Mouse (Mus musculus) small intestine, adult 2 months (tissue): ENCODE measurements around the gene Txn2. TPM values are rescaled to one million over a fixed set of nuclear protein-coding genes. Genes with fewer than 3 reads are reported as not detected.

Experiments
- H3K27ac ChIP-seq: fragments of 200-500 bp; 2 replicates; pipeline ENCODE4 v1.5.1; 2012; ENCODE audit warnings: low read depth, low read length, control low read depth, inconsistent platforms; ENCODE audit not compliant: insufficient read depth
- H3K27me3 ChIP-seq: fragments of 200-500 bp; 2 replicates; pipeline ENCODE4 v1.6.1; 2012; ENCODE audit warnings: mild to moderate bottlenecking, moderate library complexity, low read length, inconsistent platforms; ENCODE audit not compliant: control insufficient read depth, insufficient read depth
- H3K36me3 ChIP-seq: fragments of 200-500 bp; 2 replicates; pipeline ENCODE4 v1.6.1; 2012; ENCODE audit warnings: mild to moderate bottlenecking, low read length, control low read depth, inconsistent platforms; ENCODE audit not compliant: control insufficient read depth, insufficient read depth
- H3K4me1 ChIP-seq: fragments of 200-500 bp; 2 replicates; pipeline ENCODE4 v1.6.1; 2012; ENCODE audit warnings: low read length, inconsistent platforms, mixed read lengths; ENCODE audit not compliant: control insufficient read depth, insufficient read depth, insufficient read length
- H3K4me3 ChIP-seq: fragments of 200-500 bp; 2 replicates; pipeline ENCODE4 v1.5.1; 2012; ENCODE audit warnings: low read depth, mild to moderate bottlenecking, control low read depth, inconsistent platforms, low read length, moderate library complexity
- CTCF ChIP-seq: fragments of 200-500 bp; IDR thresholded peaks from 2 replicates; pipeline ENCODE4 v1.5.1; 2012; ENCODE audit warnings: low read depth, mild to moderate bottlenecking, control low read depth, inconsistent platforms, low read length, moderate library complexity, mixed read lengths; ENCODE audit not compliant: insufficient replicate concordance, insufficient read length; ENCODE audit errors: extremely low read depth
- POLR2A ChIP-seq: fragments of 200-500 bp; IDR thresholded peaks from 2 replicates; pipeline ENCODE4 v1.6.1; 2012; ENCODE audit warnings: low read depth, mild to moderate bottlenecking, control low read depth, inconsistent platforms, low read length, moderate library complexity
- WGBS: fragments of 180-500 bp; shearing (Covaris S2); methylation state at CpG from one replicate; pipeline ENCODE4 v1.1.7; 2018; 5-methylcytosine and 5-hydroxymethylcytosine counted together
- polyA plus RNA-seq: library from polyadenylated mRNA; depleted of rRNA; stranded (reverse); fragments of >200 nt; gene quantifications from 2 replicates; pipeline ENCODE4 v1.2.3, GENCODE M21; 2012

The Txn2 gene
- polyA plus RNA-seq, 1 experiment, result 222 TPM

DNA sequence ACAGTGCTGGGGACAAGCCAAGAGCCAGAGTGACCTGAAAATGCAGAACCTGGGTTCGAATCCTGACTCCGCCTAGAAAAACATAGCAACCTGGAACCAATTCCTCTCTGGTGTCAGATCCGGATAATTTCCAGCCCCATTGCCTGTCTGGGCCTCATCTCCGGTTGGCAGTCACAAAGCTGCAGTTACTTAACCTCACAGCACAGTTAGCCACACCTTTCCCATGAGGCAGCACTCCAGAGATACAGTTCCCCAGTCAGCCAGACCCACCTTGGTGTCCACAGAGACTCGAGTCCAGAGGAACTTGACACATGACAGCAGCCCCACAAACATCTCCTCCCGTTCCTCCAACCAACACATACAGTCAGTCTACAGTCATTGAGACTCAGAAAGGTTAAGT is 43.6 kb downstream of the Txn2 start:
- TF ChIP-seq CTCF (no peak), POLR2A (no peak)
- Histone ChIP-seq H3K4me1 (peaks cover 26% of the 10 kb centered on the region), H3K36me3 (no peaks in the 10 kb centered on the region), H3K27ac (no peak overlapping the region), H3K4me3 (no peak overlapping the region), H3K27me3 (no peaks in the 10 kb centered on the region)
- WGBS, result 58% methylated on average over 6 of the region's 6 CpGs

DNA sequence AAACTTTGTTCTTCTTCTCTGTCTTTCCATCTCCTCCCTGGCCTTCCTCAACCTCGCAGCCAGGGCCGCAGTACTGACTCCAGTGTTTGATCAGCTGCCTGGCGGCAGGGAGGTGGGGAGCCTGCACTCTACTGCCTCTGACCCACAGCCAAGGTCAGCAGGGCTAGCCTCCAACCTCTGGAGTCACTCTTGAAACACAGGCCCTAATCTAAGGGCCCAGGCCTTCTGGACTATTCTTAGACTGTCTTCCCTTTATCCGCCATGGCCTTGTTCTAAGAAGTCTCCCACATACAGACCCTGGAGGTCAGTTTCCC is 45.2 kb downstream of the Txn2 start:
- no peak for TF ChIP-seq CTCF
- no peak for TF ChIP-seq POLR2A
- 57% methylated on average over 4 of the region's 4 CpGs for WGBS
- Histone ChIP-seq H3K27me3 (no peaks in the 10 kb centered on the region), H3K36me3 (no peaks in the 10 kb centered on the region), H3K27ac (peak overlapping the region; percentile 75), H3K4me3 (no peak overlapping the region), H3K4me1 (peaks cover 28% of the 10 kb centered on the region)

DNA sequence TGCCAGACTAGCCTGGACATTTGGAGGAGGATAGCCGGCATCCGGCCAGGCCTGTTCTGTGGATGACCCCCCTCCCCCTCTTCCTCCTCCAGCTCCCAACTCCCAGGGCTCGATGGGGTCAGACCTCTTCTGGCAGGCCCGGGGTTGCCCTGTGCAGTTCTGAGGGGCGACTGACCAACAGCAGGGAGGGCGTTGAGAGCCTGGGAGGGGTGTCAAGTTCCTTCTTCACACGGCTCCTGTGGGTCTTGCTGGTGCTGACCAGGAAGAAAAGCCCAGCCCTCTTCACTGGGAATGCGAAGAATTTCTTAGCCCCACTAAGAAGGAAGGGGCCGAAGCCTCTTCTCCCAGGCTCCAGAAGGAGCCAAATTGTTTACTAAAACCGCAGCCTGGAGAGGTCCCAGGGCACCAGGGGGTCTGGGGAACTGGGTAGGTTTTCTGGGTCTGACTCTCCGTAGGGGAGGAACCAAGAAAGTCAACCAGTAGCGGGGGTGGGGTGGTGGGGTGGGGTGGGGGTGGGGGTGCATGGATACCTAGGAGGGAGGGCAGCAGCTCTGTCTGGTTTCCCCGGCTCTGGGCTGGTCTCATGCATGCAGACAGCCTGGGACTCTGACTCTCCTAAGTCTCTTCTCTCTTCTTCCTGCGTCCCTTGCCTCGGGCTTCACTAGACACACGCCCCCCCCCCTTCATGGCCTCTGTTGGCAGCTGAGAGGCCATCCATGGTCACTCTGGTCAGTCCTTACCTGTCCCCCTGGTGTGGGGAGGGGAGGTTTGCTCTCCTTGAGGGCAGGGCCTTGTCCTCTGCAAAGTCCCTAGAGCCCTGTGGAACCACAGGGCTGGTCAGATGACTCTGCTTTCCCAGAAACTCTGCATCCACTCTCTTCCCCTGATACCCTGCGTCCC is 45.8 kb downstream of the Txn2 start:
- no peak for TF ChIP-seq CTCF
- TF ChIP-seq POLR2A, result no peak
- peak overlapping the region; percentile 75 for H3K27ac ChIP-seq
- no peaks in the 10 kb centered on the region for H3K27me3 ChIP-seq
- peaks cover 32% of the 10 kb centered on the region for H3K4me1 ChIP-seq
- WGBS, result 75% methylated on average over 15 of the region's 17 CpGs
- H3K4me3 ChIP-seq, result no peak overlapping the region
- no peaks in the 10 kb centered on the region for H3K36me3 ChIP-seq

DNA sequence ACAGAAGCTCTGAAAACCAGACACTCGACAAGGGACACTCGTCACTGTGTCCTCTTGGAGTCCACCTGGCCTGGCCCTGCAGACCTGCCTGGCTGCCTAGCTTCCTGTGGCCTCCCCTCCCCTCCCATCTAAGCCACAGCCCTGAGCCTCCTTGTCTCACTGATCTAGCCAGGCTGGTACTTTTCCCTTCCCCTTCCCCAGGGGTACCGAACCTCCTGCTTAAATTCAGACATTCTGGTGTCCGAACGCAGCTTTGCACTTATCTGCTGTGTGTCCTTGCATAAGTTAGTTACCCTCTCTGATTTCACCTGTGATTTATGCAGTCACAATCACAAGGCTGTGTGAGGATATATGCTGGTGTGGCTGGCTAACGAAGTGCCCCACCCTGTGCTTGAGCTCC is 46.5 kb downstream of the Txn2 start:
- Histone ChIP-seq H3K27ac (peak overlapping the region; percentile 42), H3K36me3 (no peaks in the 10 kb centered on the region), H3K4me1 (peaks cover 35% of the 10 kb centered on the region), H3K27me3 (no peaks in the 10 kb centered on the region), H3K4me3 (no peak overlapping the region)
- TF ChIP-seq POLR2A (no peak), CTCF (no peak)
- 79% methylated on average over 6 of the region's 6 CpGs for WGBS

DNA sequence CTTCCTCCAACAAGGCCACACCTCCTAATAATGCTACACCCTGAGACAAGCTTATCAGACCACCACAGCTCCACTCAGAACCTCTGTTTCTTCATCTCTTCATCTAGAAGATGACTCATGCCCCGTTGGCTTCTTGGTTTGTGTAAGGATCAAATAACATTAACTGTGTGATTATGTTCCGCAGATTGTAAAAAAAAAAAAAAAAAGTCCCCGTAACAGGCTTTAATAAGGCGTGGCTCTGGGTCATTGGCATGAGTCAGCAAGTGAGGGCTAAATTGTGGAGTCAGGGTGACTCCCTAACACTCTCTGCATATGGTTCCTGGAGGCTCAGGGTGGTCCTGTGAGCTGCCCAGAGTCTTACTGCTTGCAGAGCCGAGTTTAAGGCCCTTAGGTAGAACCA is 47.1 kb downstream of the Txn2 start:
- 9% methylated on average over 5 of the region's 5 CpGs for WGBS
- Histone ChIP-seq H3K27ac (peak overlapping the region; percentile 42; the same call in 1 of the 2 replicates), H3K27me3 (no peaks in the 10 kb centered on the region), H3K4me1 (peaks cover 40% of the 10 kb centered on the region), H3K4me3 (no peak overlapping the region), H3K36me3 (no peaks in the 10 kb centered on the region)
- no peak for TF ChIP-seq CTCF

DNA sequence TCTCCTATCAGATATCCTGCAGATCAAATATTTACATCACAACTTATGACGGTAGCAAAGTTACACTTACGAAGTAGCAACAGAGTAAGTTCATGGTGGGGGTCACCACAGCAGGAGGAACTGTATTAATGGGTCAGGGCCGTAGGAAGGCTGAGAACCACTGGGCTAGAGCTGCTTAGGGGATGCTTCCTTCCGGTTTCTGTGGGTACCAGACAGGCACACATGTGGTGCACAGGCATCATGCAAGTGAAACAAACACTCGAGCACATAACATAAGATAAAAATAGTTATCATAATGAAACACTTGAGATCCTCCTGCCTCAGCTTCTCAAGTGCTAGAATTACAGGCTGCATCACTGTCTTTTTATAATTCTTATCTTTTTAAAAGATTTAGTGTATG is 48.1 kb downstream of the Txn2 start:
- Histone ChIP-seq H3K27me3 (no peaks in the 10 kb centered on the region), H3K36me3 (no peaks in the 10 kb centered on the region), H3K4me1 (peaks cover 41% of the 10 kb centered on the region), H3K4me3 (no peak overlapping the region), H3K27ac (no peak overlapping the region)
- WGBS, result 81% methylated on average over 5 of the region's 5 CpGs
- TF ChIP-seq POLR2A (no peak), CTCF (no peak)

DNA sequence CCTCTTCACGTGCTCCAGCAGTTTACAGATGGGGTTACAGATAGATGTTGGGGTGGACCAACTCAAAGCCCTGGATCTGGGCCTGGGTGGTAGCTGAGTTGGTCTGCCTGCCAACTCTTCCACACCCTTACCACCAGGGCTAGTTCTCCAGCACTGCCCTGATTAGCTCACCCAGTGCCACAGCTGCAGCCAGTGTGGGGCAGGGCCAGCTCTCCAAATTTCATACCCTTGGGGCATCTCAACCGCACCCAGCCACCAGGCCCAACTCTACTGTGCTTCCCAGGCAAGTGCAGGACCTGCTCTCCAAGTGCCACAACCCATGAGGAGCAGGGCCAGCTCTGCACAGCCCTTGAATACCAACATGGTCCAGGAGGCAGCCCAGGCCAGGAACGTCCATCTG is 49.0 kb downstream of the Txn2 start:
- Histone ChIP-seq H3K4me1 (peaks cover 41% of the 10 kb centered on the region), H3K27me3 (no peaks in the 10 kb centered on the region), H3K27ac (no peak overlapping the region), H3K4me3 (no peak overlapping the region), H3K36me3 (no peaks in the 10 kb centered on the region)
- WGBS, result 84% methylated on average over 3 of the region's 3 CpGs
- no peak for TF ChIP-seq CTCF
- no peak for TF ChIP-seq POLR2A
